Mouse (Mus musculus): Measurements from ENCODE around the gene Ppp3r1.
"Not testable (repeated sequence)": the region's sequence is repeated elsewhere in the genome, so short reads cannot be mapped to it uniquely, and the experiment has no call there.

Gene Ppp3r1

GRCm38 (mm10) chr11:17188786-17189185 is 29.7 kb downstream of the Ppp3r1 start:
- ChIA-PET CTCF (interaction anchor here in 1 of 4 experiments (0.6 kb wide), 1 partner anchor 22 kb away, joined by 4 read pairs; no protein-coding TSS in a partner anchor), POLR2A (interaction anchor here in 3 of 4 experiments (0.7 to 2.0 kb wide), 5 partner anchors 13 to 30 kb away, joined by 3 to 5 read pairs (median 3); no protein-coding TSS in a partner anchor)

- POLR2A ChIA-PET = interaction anchor here in 3 of 4 experiments (0.6 to 2.5 kb wide), 17 partner anchors 8 to 236 kb away, joined by 3 to 18 read pairs (median 4); partner anchors contain the start of genes Pno1 (in 2 of the 3) and Wdr92 (in 1 of the 3)
- CTCF ChIA-PET = interaction anchor here in 3 of 4 experiments (0.5 to 1.2 kb wide), 6 partner anchors 9 to 693 kb away, joined by 3 to 4 read pairs (median 3); partner anchors contain the start of gene Wdr92 (in 1 of the 3)
These were observed 33.2 kb downstream of the Ppp3r1 start for GRCm38 (mm10) chr11:17192151-17192844.

- CTCF ChIA-PET = no interaction called here
These were observed 40.1 kb downstream of the Ppp3r1 start for GRCm38 (mm10) chr11:17199170-17199569.

GRCm38 (mm10) chr11:17199840-17200501 is 40.9 kb downstream of the Ppp3r1 start:
- ChIA-PET POLR2A (no interaction called here), CTCF (no interaction called here)

More at GRCm38 (mm10) chr11:17199170-17199569, 40.1 kb downstream of the Ppp3r1 start:
- POLR2A ChIA-PET = no interaction called here

- POLR2A ChIA-PET = interaction anchor here in 2 of 4 experiments (0.7 to 3.6 kb wide), 8 partner anchors 9 to 41 kb away, joined by 3 to 18 read pairs (median 3); partner anchors contain the start of genes Pno1 (in 1 of the 2) and Wdr92 (in 1 of the 2)
These were observed 41.9 kb downstream of the Ppp3r1 start for GRCm38 (mm10) chr11:17200936-17201335.

GRCm38 (mm10) chr11:17202481-17202880 is 43.4 kb downstream of the Ppp3r1 start:
- CTCF ChIA-PET = no interaction called here
- POLR2A ChIA-PET = interaction anchor here in 2 of 4 experiments (1.5 to 3.6 kb wide), 4 partner anchors 10 to 31 kb away, joined by 3 to 18 read pairs (median 4); no protein-coding TSS in a partner anchor

More at GRCm38 (mm10) chr11:17200936-17201335, 41.9 kb downstream of the Ppp3r1 start:
- CTCF ChIA-PET = interaction anchor here in 2 of 4 experiments (0.8 to 1.3 kb wide), 2 partner anchors 9 kb away, joined by 3 read pairs; no protein-coding TSS in a partner anchor

- ChIA-PET CTCF (no interaction called here), POLR2A (interaction anchor here in 3 of 4 experiments (0.6 to 2.6 kb wide), 12 partner anchors 10 to 686 kb away, joined by 3 to 14 read pairs (median 4); partner anchors contain the start of genes C1d (in 2 of the 3) and Fbxo48 (in 1 of the 3))
These were observed 52.4 kb downstream of the Ppp3r1 start, which contains the start of gene Pno1 for GRCm38 (mm10) chr11:17211258-17212140. Gene Pno1 (minus strand): TSS chr11:17211568.

- ChIA-PET CTCF (no interaction called here), POLR2A (interaction anchor here in 3 of 4 experiments (0.7 to 2.6 kb wide), 8 partner anchors 20 to 262 kb away, joined by 3 to 14 read pairs (median 4); partner anchors contain the start of genes C1d (in 2 of the 3) and Fbxo48 (in 1 of the 3))
These were observed 53.1 kb downstream of the Ppp3r1 start for GRCm38 (mm10) chr11:17212141-17212495.

GRCm38 (mm10) chr11:17212903-17213509 is 53.9 kb downstream of the Ppp3r1 start:
- ChIA-PET POLR2A (interaction anchor here in 1 of 4 experiments (0.7 kb wide), 1 partner anchor 12 kb away, joined by 3 read pairs; no protein-coding TSS in a partner anchor), CTCF (no interaction called here)

GRCm38 (mm10) chr11:17215475-17215874 is 56.4 kb downstream of the Ppp3r1 start:
- CTCF ChIA-PET = no interaction called here
- POLR2A ChIA-PET = interaction anchor here in 2 of 4 experiments (1.1 to 1.5 kb wide), 3 partner anchors 24 to 42 kb away, joined by 3 to 5 read pairs (median 4); partner anchors contain the start of gene C1d (in 1 of the 2)

- CTCF ChIA-PET = no interaction called here
These were observed 62.1 kb downstream of the Ppp3r1 start for GRCm38 (mm10) chr11:17221126-17221525.

GRCm38 (mm10) chr11:17232792-17233191 is 73.7 kb downstream of the Ppp3r1 start:
- POLR2A ChIA-PET = interaction anchor here in 2 of 4 experiments (1.5 kb wide), 2 partner anchors 10 to 24 kb away, joined by 3 to 5 read pairs; partner anchors contain the start of gene C1d (in 1 of the 2)

More at GRCm38 (mm10) chr11:17221126-17221525, 62.1 kb downstream of the Ppp3r1 start:
- POLR2A ChIA-PET = no interaction called here

GRCm38 (mm10) chr11:17236449-17237037 is 77.5 kb downstream of the Ppp3r1 start:
- POLR2A ChIA-PET = no interaction called here

More at GRCm38 (mm10) chr11:17232792-17233191, 73.7 kb downstream of the Ppp3r1 start:
- CTCF ChIA-PET = no interaction called here

GRCm38 (mm10) chr11:17238598-17238997 is 79.5 kb downstream of the Ppp3r1 start:
- CTCF ChIA-PET = not testable (repeated sequence)
- POLR2A ChIA-PET = interaction anchor here in 2 of 4 experiments (0.8 to 1.4 kb wide), 3 partner anchors 12 to 21 kb away, joined by 3 to 4 read pairs (median 3); no protein-coding TSS in a partner anchor

More at GRCm38 (mm10) chr11:17236449-17237037, 77.5 kb downstream of the Ppp3r1 start:
- CTCF ChIA-PET = no interaction called here

- ChIA-PET CTCF (no interaction called here), POLR2A (no interaction called here)
These were observed 89.7 kb downstream of the Ppp3r1 start for GRCm38 (mm10) chr11:17248715-17249114.
